Mouse (Mus musculus): ENCODE measurements around the gene Fut8.

DNA sequence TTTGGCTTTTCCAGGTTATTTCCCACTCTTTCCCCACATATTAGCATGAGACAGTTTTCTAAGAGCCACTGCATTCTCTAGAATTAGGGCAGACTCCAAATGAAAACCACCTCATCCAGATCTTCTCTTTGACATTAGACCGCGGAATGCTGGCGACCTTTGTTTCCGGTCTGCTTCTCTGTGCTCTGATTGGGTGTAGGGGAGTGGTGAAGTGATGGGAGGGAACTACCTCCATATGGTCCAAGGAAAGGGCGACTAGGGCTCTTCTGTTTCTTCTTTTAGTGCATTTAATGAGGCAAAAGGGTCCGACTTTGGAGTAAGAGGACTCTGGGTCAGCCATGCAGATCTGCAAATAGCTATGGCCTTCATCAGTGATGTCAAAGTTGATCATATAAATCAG is 278.9 kb downstream of the Fut8 start:
- no peak for TF ChIP-seq E2F4 (IDR thresholded peaks at IDR 0.05; ENCODE audit: insufficient read depth)
- no peak for TF ChIP-seq MYOD1 (IDR thresholded peaks at IDR 0.05; ENCODE audit: control insufficient read depth in 1 of 3, insufficient read length in 2 of 3, low read depth in 2 of 3)
- TF ChIP-seq POLR2A (IDR thresholded peaks at IDR 0.05; ENCODE audit: insufficient read length, low read depth) = no peak
- no peak for TF ChIP-seq REST (IDR thresholded peaks at IDR 0.05; ENCODE audit: insufficient read depth, insufficient read length)
- no peak for TF ChIP-seq MAX (IDR thresholded peaks at IDR 0.05; ENCODE audit: low read depth)
- TF ChIP-seq POLR2AphosphoS2 (IDR thresholded peaks at IDR 0.05; ENCODE audit: insufficient read length, low read depth) = no peak
- TF ChIP-seq TCF12 (IDR thresholded peaks at IDR 0.05; ENCODE audit: insufficient read depth, poor library complexity, severe bottlenecking) = no peak
- TF ChIP-seq USF1 (IDR thresholded peaks at IDR 0.05; ENCODE audit: low read depth) = no peak
- TF ChIP-seq MYOG (IDR thresholded peaks at IDR 0.05; ENCODE audit: control insufficient read depth in 1 of 3, insufficient read depth in 1 of 3, insufficient read length in 2 of 3, low read depth in 2 of 3) = no peak
- no peak for TF ChIP-seq CEBPB (IDR thresholded peaks at IDR 0.05; ENCODE audit: insufficient read depth, poor library complexity, severe bottlenecking)

Measured in myocyte (in vitro differentiated cells).